Mouse (Mus musculus) C2C12 (cell line): ENCODE data around the gene Smg6. TPM values are rescaled to one million over a fixed set of nuclear protein-coding genes. Genes with fewer than 3 reads are reported as not detected.

Source experiments
- H3K27me3 ChIP-seq: one replicate; pipeline ENCODE4 v1.6.1; 2011; ENCODE audit not compliant: control insufficient read depth, insufficient read depth, insufficient read length
- H3K36me3 ChIP-seq: one replicate; pipeline ENCODE4 v1.6.1; 2011; ENCODE audit not compliant: control insufficient read depth, insufficient read depth
- H3K4me3 ChIP-seq: one replicate; pipeline ENCODE4 v1.5.1; 2011; ENCODE audit warnings: mild to moderate bottlenecking, control low read depth; ENCODE audit not compliant: poor library complexity, insufficient read depth, severe bottlenecking
- H3K79me2 ChIP-seq: one replicate; pipeline ENCODE4 v1.6.1; 2011; ENCODE audit not compliant: control insufficient read depth, insufficient read depth
- H3K79me3 ChIP-seq: one replicate; pipeline ENCODE4 v1.6.1; 2011; ENCODE audit warnings: low read depth, control low read depth
- H3ac ChIP-seq: one replicate; pipeline ENCODE3; 2011; ENCODE audit warnings: low read depth; ENCODE audit not compliant: control insufficient read depth, insufficient read length
- CEBPB ChIP-seq: IDR thresholded peaks from one replicate; pipeline ENCODE4 v1.6.1; 2011; ENCODE audit warnings: low read depth, mild to moderate bottlenecking, control low read depth, moderate library complexity
- CTCF ChIP-seq: IDR thresholded peaks from one replicate; pipeline ENCODE4 v1.5.1; 2011; ENCODE audit not compliant: control insufficient read depth, insufficient read depth, insufficient read length
- FOSL1 ChIP-seq: IDR thresholded peaks from one replicate; pipeline ENCODE4 v1.8.0; 2011; ENCODE audit warnings: mild to moderate bottlenecking, low read length; ENCODE audit not compliant: poor library complexity, insufficient read depth, severe bottlenecking
- MAX ChIP-seq: IDR thresholded peaks from one replicate; pipeline ENCODE4 v1.6.1; 2011; ENCODE audit warnings: mild to moderate bottlenecking, control low read depth
- MYOD1 ChIP-seq: IDR thresholded peaks from one replicate; pipeline ENCODE4 v1.6.1; 2011; ENCODE audit warnings: low read depth; ENCODE audit not compliant: control insufficient read depth, insufficient read length
- MYOG ChIP-seq: IDR thresholded peaks from one replicate; pipeline ENCODE4 v1.6.1; 2011; ENCODE audit not compliant: control insufficient read depth, insufficient read length; ENCODE audit errors: extremely low read depth
- USF1 ChIP-seq: IDR thresholded peaks from one replicate; pipeline ENCODE4 v1.6.1; 2011; ENCODE audit warnings: low read depth, mild to moderate bottlenecking, control low read depth, moderate library complexity
- polyA plus RNA-seq: library from polyadenylated mRNA; unstranded; fragments of >200 nt; fragmentation: generic; extraction: Trizol; gene quantifications from one replicate; pipeline ENCODE4 v1.2.1, GENCODE M21; 2012; ENCODE audit warnings: missing spikeins

Smg6 gene
- polyA plus RNA-seq, 1 experiment, result 7.5 TPM

DNA sequence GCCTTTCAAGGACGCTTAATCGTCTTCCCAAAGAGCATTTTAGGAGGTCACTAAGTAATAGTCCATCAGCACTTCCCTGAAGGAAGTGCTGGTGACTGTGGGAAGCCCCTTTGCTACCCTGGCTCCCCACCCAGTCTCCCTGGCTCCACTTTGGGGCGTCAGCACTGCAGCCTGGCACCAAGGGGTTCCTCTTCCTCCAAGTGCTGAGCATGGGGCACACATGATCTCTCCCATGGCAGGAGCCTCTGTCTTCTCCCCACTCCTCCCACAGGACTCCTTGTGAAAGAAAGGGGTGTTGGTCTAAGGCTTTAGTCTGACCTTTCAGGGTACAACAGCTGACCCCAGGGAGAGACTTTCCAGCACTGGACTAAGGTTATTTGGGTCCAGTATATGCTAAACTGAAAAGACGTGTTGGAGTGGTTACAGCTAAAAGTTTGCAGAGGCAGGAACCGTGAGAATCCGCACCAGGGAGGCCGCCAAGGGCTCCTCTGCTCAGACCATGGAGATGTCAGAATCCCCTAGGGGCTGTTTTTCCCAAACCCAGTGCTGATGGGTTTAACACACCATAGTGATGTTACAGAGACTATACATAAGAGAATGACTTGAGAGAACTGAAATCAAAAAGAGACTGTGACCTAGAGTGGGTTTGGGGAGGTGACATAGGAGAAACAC is 122.2 kb downstream of the Smg6 start:
- Histone ChIP-seq H3K4me3 (no peak overlapping the region), H3K79me2 (no peaks in the 10 kb centered on the region), H3K36me3 (peaks cover 33% of the 10 kb centered on the region), H3K79me3 (no peaks in the 10 kb centered on the region), H3ac (no peak overlapping the region), H3K27me3 (no peaks in the 10 kb centered on the region)
- TF ChIP-seq FOSL1, result no peak
- TF ChIP-seq CEBPB, result no peak
- TF ChIP-seq MYOG, result no peak
- no peak for TF ChIP-seq USF1
- no peak for TF ChIP-seq MYOD1
- no peak for TF ChIP-seq MAX
- no peak for TF ChIP-seq CTCF

- H3K4me3 ChIP-seq, result no peak overlapping the region
- TF ChIP-seq MYOG (no peak), CTCF (no peak), FOSL1 (no peak), MAX (no peak), CEBPB (no peak), USF1 (no peak), MYOD1 (no peak)
- H3K79me2 ChIP-seq, result no peaks in the 10 kb centered on the region
- H3K79me3 ChIP-seq, result no peaks in the 10 kb centered on the region
- H3K36me3 ChIP-seq, result peaks cover 33% of the 10 kb centered on the region
- H3K27me3 ChIP-seq, result no peaks in the 10 kb centered on the region
- no peak overlapping the region for H3ac ChIP-seq
These were observed 123.5 kb downstream of the Smg6 start for GRCm38 (mm10) chr11:75049146-75049545.

- H3K79me2 ChIP-seq, result no peaks in the 10 kb centered on the region
- H3K4me3 ChIP-seq, result no peak overlapping the region
- H3ac ChIP-seq, result no peak overlapping the region
- H3K36me3 ChIP-seq, result peaks cover 37% of the 10 kb centered on the region
- H3K27me3 ChIP-seq, result no peaks in the 10 kb centered on the region
- H3K79me3 ChIP-seq, result no peaks in the 10 kb centered on the region
- no peak for TF ChIP-seq MYOG
- no peak for TF ChIP-seq USF1
- TF ChIP-seq FOSL1, result no peak
- no peak for TF ChIP-seq MAX
- no peak for TF ChIP-seq MYOD1
- no peak for TF ChIP-seq CTCF
- TF ChIP-seq CEBPB, result no peak
These were observed 124.2 kb downstream of the Smg6 start for GRCm38 (mm10) chr11:75049807-75050206.

- H3K79me2 ChIP-seq, result no peaks in the 10 kb centered on the region
- no peaks in the 10 kb centered on the region for H3K79me3 ChIP-seq
- H3ac ChIP-seq, result no peak overlapping the region
- H3K4me3 ChIP-seq, result no peak overlapping the region
- H3K36me3 ChIP-seq, result peaks cover 43% of the 10 kb centered on the region
- TF ChIP-seq USF1, result no peak
- no peak for TF ChIP-seq MYOG
- TF ChIP-seq CTCF, result no peak
- no peak for TF ChIP-seq FOSL1
- no peak for TF ChIP-seq MYOD1
- TF ChIP-seq CEBPB, result no peak
- TF ChIP-seq MAX, result no peak
- H3K27me3 ChIP-seq, result no peaks in the 10 kb centered on the region
These were observed 125.6 kb downstream of the Smg6 start for GRCm38 (mm10) chr11:75051239-75051638.

DNA sequence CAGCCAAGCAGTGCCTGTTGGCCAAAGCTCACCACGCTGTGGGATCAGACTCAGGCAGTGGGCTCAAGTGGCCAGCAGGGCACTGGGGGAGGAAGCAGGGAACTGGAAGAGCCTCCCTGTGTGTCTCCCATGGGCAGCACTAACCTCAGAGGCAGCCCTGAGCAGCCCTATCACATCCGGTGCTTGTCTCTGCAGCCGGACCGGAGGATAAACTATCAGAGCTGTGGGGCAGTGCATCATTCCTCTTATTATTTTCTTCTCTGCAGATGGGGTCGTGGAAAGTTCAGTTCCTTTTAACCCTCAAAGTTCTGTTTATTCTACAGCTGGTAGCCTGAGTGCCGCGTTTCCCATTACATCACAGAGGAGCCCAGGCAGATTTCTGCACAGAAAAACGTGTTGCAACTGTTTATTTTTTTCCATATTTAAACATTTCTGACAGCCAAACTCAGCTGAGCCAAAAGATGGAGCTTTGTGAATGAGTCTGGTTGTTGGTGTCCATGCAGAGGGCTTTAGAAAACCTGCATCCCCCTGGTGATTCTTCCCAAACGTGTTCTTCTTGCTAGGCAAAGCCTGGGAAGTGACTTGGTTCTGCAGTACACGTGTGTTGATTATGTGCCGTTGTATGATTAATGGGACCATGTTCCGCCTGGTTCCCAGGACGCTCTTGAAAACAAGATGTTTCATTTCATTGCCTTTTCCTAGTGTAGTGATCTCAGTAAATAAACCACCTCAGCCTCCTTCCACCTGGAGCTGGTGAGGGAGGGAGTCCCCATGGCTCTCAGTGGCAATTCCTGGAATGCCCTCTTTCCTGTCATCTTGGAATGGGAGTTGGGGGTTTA is 126.3 kb downstream of the Smg6 start:
- no peak overlapping the region for H3K4me3 ChIP-seq
- H3K79me3 ChIP-seq, result no peaks in the 10 kb centered on the region
- H3K27me3 ChIP-seq, result no peaks in the 10 kb centered on the region
- H3K36me3 ChIP-seq, result peaks cover 43% of the 10 kb centered on the region
- no peaks in the 10 kb centered on the region for H3K79me2 ChIP-seq
- TF ChIP-seq MYOD1 (no peak), FOSL1 (no peak), MYOG (no peak), CEBPB (no peak), USF1 (no peak), MAX (no peak), CTCF (no peak)
- no peak overlapping the region for H3ac ChIP-seq
